Mouse (Mus musculus): Measurements from ENCODE around the gene Zbtb20. TPM values are rescaled to one million over a fixed set of nuclear protein-coding genes. Genes with fewer than 3 reads are reported as not detected.

Zbtb20 gene
- polyA plus RNA-seq, 1 experiment from 2014 or later: 35.1 TPM

DNA sequence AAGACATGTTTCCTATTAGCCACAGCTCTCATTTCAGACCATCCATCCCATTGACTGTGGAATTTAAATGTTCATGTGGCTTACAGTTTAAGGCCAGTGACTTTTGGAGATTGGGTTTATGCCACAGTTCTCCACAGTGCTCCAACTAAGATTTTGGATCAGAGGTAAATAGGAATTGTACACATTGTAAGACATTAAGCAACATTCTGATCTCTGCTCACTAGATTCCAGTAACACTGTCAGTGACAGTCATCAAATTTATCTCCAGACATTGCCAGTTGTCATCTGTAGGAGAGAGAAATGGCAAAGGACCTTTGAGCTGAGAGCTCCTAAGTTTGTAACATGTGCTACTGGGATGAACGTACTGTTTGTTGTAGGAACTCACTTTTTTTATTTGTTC is 452.5 kb downstream of the Zbtb20 start:
- no peak overlapping the region for H3K4me2 ChIP-seq (replicated peaks; ENCODE audit: low read depth, low read length)
- no peak for ATAC-seq (ENCODE audit: insufficient number of reproducible peaks, insufficient read depth, low FRiP score, low read depth)
- H3K4me3 ChIP-seq (ENCODE audit: low read depth, low read length): no peak overlapping the region
- no peaks in the 10 kb centered on the region for H3K4me1 ChIP-seq (ENCODE audit: control insufficient read depth, insufficient read depth, low read length)
- no peak overlapping the region for H3K27ac ChIP-seq (ENCODE audit: low read length)
- no peaks in the 10 kb centered on the region for H3K9me3 ChIP-seq (ENCODE audit: control insufficient read depth, low read depth, low read length)
- no peak overlapping the region for H3K9ac ChIP-seq (replicated peaks; ENCODE audit: low read depth, low read length)
- 85% methylated on average over 1 of the region's 1 CpGs for WGBS
- no peaks in the 10 kb centered on the region for H3K36me3 ChIP-seq (ENCODE audit: control insufficient read depth, insufficient read depth, low read length)
- H3K27me3 ChIP-seq (ENCODE audit: control insufficient read depth, insufficient read depth, low read length): no peaks in the 10 kb centered on the region

DNA sequence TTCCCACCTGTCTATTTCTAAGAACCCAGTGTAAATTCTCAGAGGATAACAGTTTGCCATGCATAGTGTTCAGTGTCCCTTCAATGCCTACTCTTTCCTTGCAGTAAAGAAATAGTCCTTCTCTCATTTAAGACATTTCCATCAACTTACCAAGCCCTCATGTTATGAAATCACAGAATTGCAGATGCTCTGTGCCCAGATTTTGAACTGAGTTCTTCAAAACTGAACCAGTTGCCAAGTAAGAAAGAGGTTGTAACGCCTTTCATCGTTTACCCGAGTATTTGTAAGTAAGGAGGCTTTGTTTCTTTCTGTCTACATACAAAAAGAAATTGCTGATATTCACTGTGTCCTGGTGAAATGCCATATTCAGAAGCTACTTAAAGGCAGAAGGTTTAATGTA is 454.5 kb downstream of the Zbtb20 start:
- Histone ChIP-seq H3K9me3 (ENCODE audit: control insufficient read depth, low read depth, low read length) (no peaks in the 10 kb centered on the region), H3K36me3 (ENCODE audit: control insufficient read depth, insufficient read depth, low read length) (no peaks in the 10 kb centered on the region), H3K4me1 (ENCODE audit: control insufficient read depth, insufficient read depth, low read length) (peaks cover 9% of the 10 kb centered on the region), H3K4me2 (replicated peaks; ENCODE audit: low read depth, low read length) (no peak overlapping the region), H3K27ac (ENCODE audit: low read length) (no peak overlapping the region), H3K9ac (replicated peaks; ENCODE audit: low read depth, low read length) (no peak overlapping the region), H3K4me3 (ENCODE audit: low read depth, low read length) (no peak overlapping the region), H3K27me3 (ENCODE audit: control insufficient read depth, insufficient read depth, low read length) (no peaks in the 10 kb centered on the region)
- 91% methylated on average over 3 of the region's 3 CpGs for WGBS
- no peak for ATAC-seq (ENCODE audit: insufficient number of reproducible peaks, insufficient read depth, low FRiP score, low read depth)

DNA sequence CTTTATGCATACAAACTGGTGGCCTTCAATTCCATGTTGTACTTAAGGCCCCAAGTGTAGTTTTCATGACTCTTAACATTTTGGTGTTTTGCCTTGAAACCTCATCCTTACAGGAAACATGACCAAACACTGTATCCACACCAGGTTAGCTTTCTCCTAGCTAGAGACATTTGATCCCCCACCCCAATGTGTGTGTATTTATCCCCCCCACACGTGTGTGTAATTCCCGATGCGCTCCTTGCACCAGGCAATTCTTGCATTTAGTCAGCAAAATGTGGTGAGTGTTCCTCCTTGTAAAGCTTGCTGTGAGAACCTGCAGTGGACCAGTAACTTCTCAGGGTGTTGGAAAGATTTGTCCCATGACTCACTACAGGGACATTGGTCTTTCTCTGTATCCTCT is 455.8 kb downstream of the Zbtb20 start:
- 83% methylated on average over 3 of the region's 3 CpGs for WGBS
- Histone ChIP-seq H3K9ac (replicated peaks; ENCODE audit: low read depth, low read length) (no peak overlapping the region), H3K27ac (ENCODE audit: low read length) (no peak overlapping the region), H3K4me3 (ENCODE audit: low read depth, low read length) (no peak overlapping the region), H3K4me2 (replicated peaks; ENCODE audit: low read depth, low read length) (no peak overlapping the region), H3K36me3 (ENCODE audit: control insufficient read depth, insufficient read depth, low read length) (no peaks in the 10 kb centered on the region), H3K4me1 (ENCODE audit: control insufficient read depth, insufficient read depth, low read length) (peaks cover 14% of the 10 kb centered on the region), H3K27me3 (ENCODE audit: control insufficient read depth, insufficient read depth, low read length) (no peaks in the 10 kb centered on the region), H3K9me3 (ENCODE audit: control insufficient read depth, low read depth, low read length) (no peaks in the 10 kb centered on the region)
- no peak for ATAC-seq (ENCODE audit: insufficient number of reproducible peaks, insufficient read depth, low FRiP score, low read depth)

DNA sequence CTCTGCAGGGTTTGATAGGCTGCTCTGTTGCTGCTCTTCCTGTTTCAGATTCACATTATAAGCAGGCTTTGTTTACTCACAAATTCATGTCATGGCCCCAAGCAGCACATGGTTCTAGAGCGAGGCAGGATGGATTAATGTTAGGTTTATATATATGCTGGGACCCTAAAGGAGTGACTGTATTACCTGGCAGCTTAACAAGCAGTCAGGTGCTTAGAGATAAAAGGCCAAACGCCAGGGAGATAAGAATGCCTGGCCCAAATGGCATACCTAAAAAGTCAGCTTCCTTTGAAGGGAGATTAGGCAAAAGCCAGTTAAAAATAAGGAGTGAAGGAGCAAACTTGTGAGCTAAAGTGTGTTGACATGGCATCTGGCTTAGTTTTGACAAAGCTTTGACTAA is 457.1 kb downstream of the Zbtb20 start:
- Histone ChIP-seq H3K27ac (ENCODE audit: low read length) (no peak overlapping the region), H3K9ac (replicated peaks; ENCODE audit: low read depth, low read length) (no peak overlapping the region), H3K4me3 (ENCODE audit: low read depth, low read length) (no peak overlapping the region), H3K27me3 (ENCODE audit: control insufficient read depth, insufficient read depth, low read length) (no peaks in the 10 kb centered on the region), H3K9me3 (ENCODE audit: control insufficient read depth, low read depth, low read length) (no peaks in the 10 kb centered on the region), H3K36me3 (ENCODE audit: control insufficient read depth, insufficient read depth, low read length) (no peaks in the 10 kb centered on the region), H3K4me2 (replicated peaks; ENCODE audit: low read depth, low read length) (no peak overlapping the region), H3K4me1 (ENCODE audit: control insufficient read depth, insufficient read depth, low read length) (peaks cover 14% of the 10 kb centered on the region)
- WGBS: 29% methylated on average over 2 of the region's 2 CpGs
- ATAC-seq (ENCODE audit: insufficient number of reproducible peaks, insufficient read depth, low FRiP score, low read depth): no peak

DNA sequence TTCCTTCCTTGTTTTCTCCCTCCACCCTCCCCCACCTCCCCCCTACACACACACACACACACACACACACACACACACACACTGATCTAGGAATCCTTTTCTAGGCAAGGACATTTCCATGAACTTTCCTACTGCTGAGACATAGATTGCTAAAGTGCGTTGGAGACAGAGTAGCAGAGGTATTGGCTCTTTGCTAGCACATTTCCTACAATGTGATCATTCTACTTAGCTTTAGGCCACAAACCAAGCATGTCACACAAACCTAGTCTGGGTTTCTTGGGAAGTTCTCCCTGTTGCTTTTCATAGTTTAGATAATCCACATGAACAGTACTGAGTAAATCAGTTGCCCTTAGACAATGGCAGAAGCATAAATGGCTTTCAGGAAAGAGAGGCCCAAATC is 457.6 kb downstream of the Zbtb20 start:
- no peaks in the 10 kb centered on the region for H3K27me3 ChIP-seq (ENCODE audit: control insufficient read depth, insufficient read depth, low read length)
- H3K9me3 ChIP-seq (ENCODE audit: control insufficient read depth, low read depth, low read length): no peaks in the 10 kb centered on the region
- no peak overlapping the region for H3K27ac ChIP-seq (ENCODE audit: low read length)
- H3K4me1 ChIP-seq (ENCODE audit: control insufficient read depth, insufficient read depth, low read length): peaks cover 14% of the 10 kb centered on the region
- H3K4me2 ChIP-seq (replicated peaks; ENCODE audit: low read depth, low read length): no peak overlapping the region
- no peaks in the 10 kb centered on the region for H3K36me3 ChIP-seq (ENCODE audit: control insufficient read depth, insufficient read depth, low read length)
- H3K4me3 ChIP-seq (ENCODE audit: low read depth, low read length): no peak overlapping the region
- WGBS: 53% methylated on average over 1 of the region's 1 CpGs
- H3K9ac ChIP-seq (replicated peaks; ENCODE audit: low read depth, low read length): no peak overlapping the region
- ATAC-seq (ENCODE audit: insufficient number of reproducible peaks, insufficient read depth, low FRiP score, low read depth): no peak

DNA sequence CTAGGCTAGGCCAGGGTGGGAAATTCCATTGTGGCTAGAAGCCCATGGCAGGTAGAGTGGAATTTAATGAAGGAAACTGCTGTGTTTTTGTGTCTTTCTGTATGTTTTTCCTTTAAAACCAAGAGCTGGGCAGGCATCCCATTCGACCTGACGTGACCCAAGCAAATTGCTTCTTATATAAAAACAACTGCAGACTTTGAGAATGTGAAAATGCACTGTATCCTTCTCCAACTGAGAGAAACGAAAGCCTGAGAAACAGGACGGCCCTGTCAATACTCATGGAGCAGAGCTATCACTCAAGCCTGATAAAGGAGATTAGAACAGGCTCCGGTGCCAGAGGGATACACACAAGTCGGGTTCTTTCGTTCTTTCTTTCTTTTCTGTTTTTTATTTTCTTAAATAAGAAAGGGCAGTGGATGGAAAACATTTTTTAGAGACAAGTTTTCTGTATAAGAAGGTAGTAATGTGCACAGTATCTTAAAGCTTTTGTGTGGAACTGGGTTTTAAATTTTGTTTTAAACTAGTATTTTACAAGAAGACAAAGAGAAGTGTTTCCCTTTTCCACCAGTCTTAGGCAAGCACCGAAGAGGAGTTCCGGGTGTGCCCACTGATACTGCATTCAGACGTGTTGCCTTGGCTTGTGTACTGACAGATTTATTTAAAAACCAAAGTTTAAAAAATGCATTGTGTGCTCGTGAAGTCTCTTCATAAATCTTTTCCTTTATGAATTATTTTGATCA is 458.9 kb downstream of the Zbtb20 start:
- Histone ChIP-seq H3K4me3 (ENCODE audit: low read depth, low read length) (no peak overlapping the region), H3K27ac (ENCODE audit: low read length) (peak overlapping the region; percentile 11; the same call in 1 of the 2 replicates), H3K36me3 (ENCODE audit: control insufficient read depth, insufficient read depth, low read length) (no peaks in the 10 kb centered on the region), H3K4me1 (ENCODE audit: control insufficient read depth, insufficient read depth, low read length) (peaks cover 14% of the 10 kb centered on the region), H3K4me2 (replicated peaks; ENCODE audit: low read depth, low read length) (peak overlapping the region; percentile 15; the same call in 1 of the 2 replicates), H3K27me3 (ENCODE audit: control insufficient read depth, insufficient read depth, low read length) (no peaks in the 10 kb centered on the region), H3K9ac (replicated peaks; ENCODE audit: low read depth, low read length) (no peak overlapping the region), H3K9me3 (ENCODE audit: control insufficient read depth, low read depth, low read length) (no peaks in the 10 kb centered on the region)
- 31% methylated on average over 11 of the region's 11 CpGs for WGBS
- no peak for ATAC-seq (ENCODE audit: insufficient number of reproducible peaks, insufficient read depth, low FRiP score, low read depth)

DNA sequence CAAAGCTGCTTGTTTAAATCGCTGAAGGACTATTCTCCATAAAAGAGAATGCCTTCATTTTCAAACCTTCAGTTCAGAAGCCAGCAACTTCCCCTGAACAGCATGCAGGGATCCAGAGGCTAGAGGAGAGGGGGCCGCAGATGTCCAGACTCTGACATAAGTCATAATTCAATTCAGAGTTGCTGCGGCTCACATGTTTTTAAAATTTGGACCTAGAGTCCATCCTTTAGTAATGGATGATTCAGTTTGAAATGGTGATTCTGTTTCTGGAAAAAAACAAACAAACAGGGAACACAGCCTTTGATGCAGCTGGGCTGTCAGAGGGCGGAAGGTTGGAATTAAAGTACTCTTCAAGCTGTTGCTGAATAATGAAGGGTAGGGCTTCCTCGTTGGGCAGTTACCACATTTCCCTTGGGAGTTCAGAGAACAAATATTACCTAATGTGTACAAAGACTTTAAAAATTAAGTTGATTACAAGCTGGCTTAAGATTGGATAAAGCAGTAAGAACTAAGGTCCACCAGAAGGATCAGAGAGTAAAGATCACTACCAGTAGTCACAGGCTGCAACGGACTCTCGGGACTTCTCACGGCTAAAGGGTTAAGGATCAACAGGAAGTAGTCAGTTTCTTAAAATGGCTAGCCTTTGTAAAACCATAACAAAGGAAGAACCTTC is 459.6 kb downstream of the Zbtb20 start:
- 51% methylated on average over 8 of the region's 8 CpGs for WGBS
- Histone ChIP-seq H3K9ac (replicated peaks; ENCODE audit: low read depth, low read length) (no peak overlapping the region), H3K4me2 (replicated peaks; ENCODE audit: low read depth, low read length) (0 out of 2 replicates have a peak overlapping the region, but pooled peaks have one; percentile 15), H3K9me3 (ENCODE audit: control insufficient read depth, low read depth, low read length) (no peaks in the 10 kb centered on the region), H3K4me3 (ENCODE audit: low read depth, low read length) (no peak overlapping the region), H3K4me1 (ENCODE audit: control insufficient read depth, insufficient read depth, low read length) (peaks cover 14% of the 10 kb centered on the region), H3K36me3 (ENCODE audit: control insufficient read depth, insufficient read depth, low read length) (no peaks in the 10 kb centered on the region), H3K27me3 (ENCODE audit: control insufficient read depth, insufficient read depth, low read length) (no peaks in the 10 kb centered on the region), H3K27ac (ENCODE audit: low read length) (peak overlapping the region; percentile 11; the same call in 1 of the 2 replicates)
- peak; percentile 53; the same call in 1 of the 2 replicates for ATAC-seq (ENCODE audit: insufficient number of reproducible peaks, insufficient read depth, low FRiP score, low read depth)

DNA sequence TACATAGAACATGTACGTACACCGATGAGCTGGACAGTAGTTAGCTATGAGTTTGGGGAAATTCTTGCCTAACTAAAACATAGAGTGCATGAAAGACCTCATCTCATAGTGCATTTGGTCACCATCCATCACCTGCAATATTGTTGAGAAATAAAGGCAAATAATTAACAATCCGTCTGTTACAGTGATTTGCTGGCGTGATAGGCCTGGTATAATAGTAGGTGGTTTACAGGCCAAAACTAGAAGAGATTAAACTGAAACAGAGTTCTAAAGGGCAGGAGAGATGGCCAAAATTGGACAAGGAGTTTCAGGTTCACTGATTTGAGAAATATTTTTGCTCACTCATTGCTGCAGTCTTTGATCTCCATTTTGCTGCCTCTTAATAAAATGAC is 460.1 kb downstream of the Zbtb20 start:
- Histone ChIP-seq H3K9ac (replicated peaks; ENCODE audit: low read depth, low read length) (no peak overlapping the region), H3K4me2 (replicated peaks; ENCODE audit: low read depth, low read length) (no peak overlapping the region), H3K4me3 (ENCODE audit: low read depth, low read length) (no peak overlapping the region), H3K9me3 (ENCODE audit: control insufficient read depth, low read depth, low read length) (no peaks in the 10 kb centered on the region), H3K27me3 (ENCODE audit: control insufficient read depth, insufficient read depth, low read length) (no peaks in the 10 kb centered on the region), H3K4me1 (ENCODE audit: control insufficient read depth, insufficient read depth, low read length) (peaks cover 14% of the 10 kb centered on the region), H3K27ac (ENCODE audit: low read length) (no peak overlapping the region), H3K36me3 (ENCODE audit: control insufficient read depth, insufficient read depth, low read length) (no peaks in the 10 kb centered on the region)
- WGBS: 83% methylated on average over 4 of the region's 4 CpGs
- ATAC-seq (ENCODE audit: insufficient number of reproducible peaks, insufficient read depth, low FRiP score, low read depth): no peak
